Mouse (Mus musculus) myocyte (in vitro differentiated cells): ENCODE measurements around the gene Ccer2. TPM values are rescaled to one million over a fixed set of nuclear protein-coding genes. Genes with fewer than 3 reads are reported as not detected.

Source experiments
- H3K27me3 ChIP-seq: one replicate; pipeline ENCODE4 v1.6.1; 2011; ENCODE audit not compliant: control insufficient read depth, insufficient read depth, insufficient read length
- H3K36me3 ChIP-seq: one replicate; pipeline ENCODE4 v1.6.1; 2011; ENCODE audit not compliant: control insufficient read depth, insufficient read depth
- H3K4me2 ChIP-seq: one replicate; pipeline ENCODE4 v1.6.1; 2011; ENCODE audit warnings: low read depth, control low read depth
- H3K4me3 ChIP-seq: one replicate; pipeline ENCODE4 v1.5.1; 2011; ENCODE audit warnings: mild to moderate bottlenecking, control low read depth, moderate library complexity
- H3K79me2 ChIP-seq: one replicate; pipeline ENCODE4 v1.6.1; 2011; ENCODE audit not compliant: control insufficient read depth, insufficient read depth
- H3ac ChIP-seq: one replicate; pipeline ENCODE4 v1.6.1; 2011; ENCODE audit not compliant: control insufficient read depth, insufficient read length
- CEBPB ChIP-seq: IDR thresholded peaks from 2 replicates; pipeline ENCODE4 v1.6.1; 2011; ENCODE audit warnings: mild to moderate bottlenecking, moderate library complexity; ENCODE audit not compliant: poor library complexity, insufficient read depth, severe bottlenecking
- E2F4 ChIP-seq: IDR thresholded peaks from one replicate; pipeline ENCODE4 v1.6.1; 2011; ENCODE audit warnings: mild to moderate bottlenecking, control low read depth, moderate library complexity; ENCODE audit not compliant: insufficient read depth
- MAX ChIP-seq: IDR thresholded peaks from one replicate; pipeline ENCODE4 v1.6.1; 2011; ENCODE audit warnings: low read depth, mild to moderate bottlenecking, control low read depth
- MYOD1 ChIP-seq, 3 experiments: IDR thresholded peaks; one replicate each; pipeline ENCODE4 v1.6.1; 2011; ENCODE audit warnings: control low read depth in 2 of 3, low read depth in 2 of 3, mild to moderate bottlenecking in 2 of 3, moderate library complexity in 1 of 3; ENCODE audit not compliant: insufficient read length in 2 of 3, control insufficient read depth in 1 of 3
- MYOG ChIP-seq, 3 experiments: IDR thresholded peaks; one replicate each; pipeline ENCODE4 v1.6.1; 2011; ENCODE audit warnings: control low read depth in 2 of 3, low read depth in 2 of 3, mild to moderate bottlenecking in 2 of 3; ENCODE audit not compliant: insufficient read length in 2 of 3, control insufficient read depth in 1 of 3, insufficient read depth in 1 of 3
- POLR2A ChIP-seq: IDR thresholded peaks from one replicate; pipeline ENCODE4 v1.6.1; 2011; ENCODE audit warnings: low read depth, mild to moderate bottlenecking, control low read depth, moderate library complexity; ENCODE audit not compliant: insufficient read length
- POLR2AphosphoS2 ChIP-seq: IDR thresholded peaks from one replicate; pipeline ENCODE4 v1.6.1; 2011; ENCODE audit warnings: low read depth, control low read depth; ENCODE audit not compliant: insufficient read length
- REST ChIP-seq: IDR thresholded peaks from one replicate; pipeline ENCODE4 v1.6.1; 2011; ENCODE audit warnings: mild to moderate bottlenecking, control low read depth, moderate library complexity; ENCODE audit not compliant: insufficient read depth, insufficient read length
- SRF ChIP-seq: IDR thresholded peaks from one replicate; pipeline ENCODE4 v1.6.1; 2011; ENCODE audit warnings: low read depth; ENCODE audit not compliant: control insufficient read depth, insufficient read length
- TCF12 ChIP-seq: IDR thresholded peaks from one replicate; pipeline ENCODE4 v1.6.1; 2011; ENCODE audit warnings: mild to moderate bottlenecking, control low read depth; ENCODE audit not compliant: poor library complexity, insufficient read depth, severe bottlenecking
- TCF3 ChIP-seq: IDR thresholded peaks from one replicate; pipeline ENCODE4 v1.6.1; 2011; ENCODE audit warnings: low read depth, control low read depth; ENCODE audit not compliant: insufficient read length
- USF1 ChIP-seq: IDR thresholded peaks from one replicate; pipeline ENCODE4 v1.6.1; 2011; ENCODE audit warnings: low read depth, mild to moderate bottlenecking, control low read depth, moderate library complexity
- polyA plus RNA-seq: library from polyadenylated mRNA; unstranded; fragments of >200 nt; fragmentation: generic; extraction: Trizol; gene quantifications from one replicate; pipeline ENCODE4 v1.2.1, GENCODE M21; 2012; ENCODE audit warnings: missing spikeins

Gene Ccer2
- polyA plus RNA-seq, 1 experiment: not detected

DNA sequence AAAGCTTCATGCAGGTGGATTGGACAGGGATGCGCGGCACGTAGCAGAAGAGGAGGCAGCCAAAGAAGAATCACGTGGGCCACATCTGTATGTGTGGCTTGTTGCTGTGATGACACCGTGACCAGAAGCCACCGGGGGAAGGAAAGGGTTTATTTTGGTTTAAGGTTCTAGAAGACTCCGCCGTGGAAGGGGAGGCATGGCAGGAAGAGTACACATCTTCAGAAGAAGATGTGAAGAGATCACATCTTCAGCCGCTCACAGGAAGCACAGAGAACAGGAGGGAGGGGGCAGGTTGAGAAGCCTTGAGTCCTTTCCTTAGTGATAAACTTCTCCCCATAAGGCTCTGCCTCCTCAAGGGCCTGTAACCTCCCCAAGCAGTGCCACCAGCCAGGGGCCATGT is 44.0 kb downstream of the Ccer2 start:
- Histone ChIP-seq H3K79me2 (no peaks in the 10 kb centered on the region), H3K36me3 (no peaks in the 10 kb centered on the region), H3K4me2 (no peak overlapping the region), H3K27me3 (no peaks in the 10 kb centered on the region), H3K4me3 (no peak overlapping the region), H3ac (no peak overlapping the region)
- no peak for TF ChIP-seq REST
- TF ChIP-seq SRF: no peak
- no peak for TF ChIP-seq POLR2A
- TF ChIP-seq CEBPB: no peak
- TF ChIP-seq POLR2AphosphoS2: no peak
- no peak for TF ChIP-seq TCF12

DNA sequence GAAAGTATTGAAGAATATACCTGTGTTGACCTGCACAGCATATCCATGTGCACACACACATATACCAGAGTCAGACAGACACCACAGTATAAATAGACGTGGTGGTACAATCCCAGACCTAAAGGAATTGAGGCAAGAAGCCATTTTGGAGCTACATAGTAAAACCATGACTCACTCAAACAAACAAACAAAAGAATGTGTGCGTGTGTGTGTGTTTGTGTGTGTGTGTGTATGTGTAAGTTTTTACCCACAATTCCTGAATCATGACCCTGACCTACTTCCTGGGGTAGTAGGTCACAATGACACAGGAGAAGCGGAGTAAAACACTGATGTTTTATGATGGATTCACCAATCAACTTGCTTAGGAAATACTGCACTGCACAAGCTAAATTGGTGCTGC is 45.5 kb downstream of the Ccer2 start:
- TF ChIP-seq POLR2AphosphoS2: no peak
- no peak for TF ChIP-seq USF1
- TF ChIP-seq MYOD1 (IDR thresholded peaks at IDR 0.05; ENCODE audit: control insufficient read depth in 1 of 3, insufficient read length in 2 of 3, low read depth in 2 of 3): no peak
- no peak for TF ChIP-seq TCF3
- no peak for TF ChIP-seq TCF12
- no peak for TF ChIP-seq CEBPB
- TF ChIP-seq MYOG (IDR thresholded peaks at IDR 0.05; ENCODE audit: control insufficient read depth in 1 of 3, insufficient read depth in 1 of 3, insufficient read length in 2 of 3, low read depth in 2 of 3): no peak
- no peak for TF ChIP-seq MAX
- no peak for TF ChIP-seq E2F4
- no peak for TF ChIP-seq SRF
- no peak for TF ChIP-seq REST
- TF ChIP-seq POLR2A: no peak
- no peak overlapping the region for H3K4me2 ChIP-seq
- H3K4me3 ChIP-seq: no peak overlapping the region
- no peaks in the 10 kb centered on the region for H3K36me3 ChIP-seq
- no peak overlapping the region for H3ac ChIP-seq
- H3K27me3 ChIP-seq: no peaks in the 10 kb centered on the region
- no peaks in the 10 kb centered on the region for H3K79me2 ChIP-seq

DNA sequence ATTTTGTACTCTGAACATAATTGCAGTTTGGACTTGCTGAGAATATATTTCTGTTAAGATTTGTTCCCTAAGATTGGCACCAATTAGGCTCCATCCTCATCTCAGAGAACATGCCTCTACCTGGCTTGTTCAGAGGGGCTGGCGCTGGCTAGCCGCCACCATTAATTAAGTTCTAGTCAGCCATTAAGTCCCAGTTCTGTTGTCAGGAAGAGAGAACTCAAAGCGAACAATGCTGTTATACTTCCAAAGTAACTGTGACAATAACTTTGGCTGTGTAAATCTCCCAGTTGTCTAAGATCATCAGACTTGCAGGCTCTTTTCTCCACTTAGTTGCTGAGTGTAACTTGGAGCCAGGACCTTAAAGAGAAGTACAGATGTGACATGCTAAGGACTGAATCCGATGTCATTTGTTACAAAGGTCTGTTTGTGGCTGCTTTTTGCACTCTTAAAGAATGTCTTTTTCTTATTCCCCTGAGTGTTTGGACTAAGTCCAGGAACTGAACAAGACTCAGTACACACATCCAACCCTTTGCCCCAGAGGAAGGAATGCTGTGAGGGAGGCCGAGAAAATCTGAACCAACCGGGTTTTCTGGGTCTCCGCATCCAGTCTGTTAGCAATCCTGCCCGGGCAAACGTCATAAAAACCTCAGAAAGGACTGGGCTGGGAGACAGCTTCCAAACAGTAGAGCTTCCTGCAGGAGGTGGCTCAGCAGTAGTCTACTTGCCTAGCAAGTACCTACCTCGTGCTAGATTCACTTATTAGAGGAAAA is 46.1 kb downstream of the Ccer2 start:
- Histone ChIP-seq H3ac (no peak overlapping the region), H3K79me2 (no peaks in the 10 kb centered on the region), H3K27me3 (no peaks in the 10 kb centered on the region), H3K36me3 (no peaks in the 10 kb centered on the region), H3K4me2 (peak overlapping the region; percentile 13), H3K4me3 (no peak overlapping the region)
- TF ChIP-seq USF1 (no peak), CEBPB (no peak), TCF3 (no peak), SRF (no peak)

DNA sequence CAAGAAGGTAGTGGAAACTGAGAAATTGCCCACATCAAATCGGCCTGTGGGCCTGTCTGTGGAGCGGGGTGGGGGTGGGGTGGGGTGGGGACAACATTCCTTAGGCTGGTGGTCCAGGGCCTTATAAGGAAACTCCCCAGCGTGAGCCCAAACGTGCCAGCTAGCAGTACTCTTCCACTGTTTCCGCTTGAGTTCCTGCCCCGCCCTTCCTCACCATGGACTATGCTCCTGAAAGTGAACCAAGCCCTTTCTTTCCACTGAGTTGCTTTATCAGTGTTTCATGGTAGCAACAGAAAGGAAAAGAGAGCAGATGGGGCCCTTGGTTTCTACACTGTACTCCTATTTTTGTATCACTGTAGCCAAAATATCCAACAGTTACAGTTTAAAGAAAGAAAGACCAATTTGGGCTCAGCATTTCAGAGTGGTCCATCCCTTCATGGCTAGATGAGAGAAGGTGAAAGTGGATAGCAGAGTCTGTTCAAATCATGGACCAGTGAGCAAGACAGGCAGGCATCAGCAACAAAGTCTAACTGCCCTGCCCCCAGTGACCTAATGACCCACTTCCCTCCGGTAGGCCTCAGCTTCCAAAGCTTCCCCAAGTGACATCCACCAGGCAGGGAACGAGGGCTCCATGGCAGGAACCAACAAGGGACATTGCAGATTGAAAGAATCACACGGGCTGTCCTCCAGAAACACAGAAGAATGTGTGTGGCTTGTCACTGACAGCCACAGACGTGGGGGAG is 47.0 kb downstream of the Ccer2 start:
- Histone ChIP-seq H3K79me2 (no peaks in the 10 kb centered on the region), H3ac (no peak overlapping the region), H3K4me2 (no peak overlapping the region), H3K27me3 (no peaks in the 10 kb centered on the region), H3K36me3 (no peaks in the 10 kb centered on the region), H3K4me3 (no peak overlapping the region)
- TF ChIP-seq MYOD1 (IDR thresholded peaks at IDR 0.05; ENCODE audit: control insufficient read depth in 1 of 3, insufficient read length in 2 of 3, low read depth in 2 of 3) (no peak), POLR2AphosphoS2 (no peak), SRF (no peak), TCF3 (no peak), USF1 (no peak), CEBPB (no peak)

DNA sequence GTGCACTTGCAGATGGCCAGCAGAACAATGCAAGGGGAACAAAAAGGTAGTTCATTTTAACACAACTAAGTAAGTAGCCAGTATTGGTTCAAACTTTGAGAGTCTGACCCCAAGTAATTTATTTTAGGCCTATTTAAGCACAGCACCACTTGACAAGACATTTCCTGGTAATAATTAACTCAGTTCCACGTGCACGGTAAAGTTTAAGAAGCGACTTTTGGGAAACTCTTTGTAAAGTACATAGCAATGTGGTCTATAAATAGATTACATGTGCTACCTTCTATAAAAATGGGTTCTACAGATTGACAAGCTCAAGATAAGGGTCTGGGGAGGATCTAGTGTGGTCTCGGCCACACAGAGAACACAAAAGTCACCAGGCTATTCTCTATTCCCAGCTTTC is 47.8 kb downstream of the Ccer2 start:
- no peaks in the 10 kb centered on the region for H3K36me3 ChIP-seq
- H3K4me2 ChIP-seq: no peak overlapping the region
- TF ChIP-seq MYOD1 (IDR thresholded peaks at IDR 0.05; ENCODE audit: control insufficient read depth in 1 of 3, insufficient read length in 2 of 3, low read depth in 2 of 3) (no peak), SRF (no peak)
- no peaks in the 10 kb centered on the region for H3K79me2 ChIP-seq
- no peak overlapping the region for H3ac ChIP-seq
- no peak overlapping the region for H3K4me3 ChIP-seq
- H3K27me3 ChIP-seq: no peaks in the 10 kb centered on the region
